Mouse (Mus musculus): ENCODE data around the gene Olfr1276. TPM values are rescaled to one million over a fixed set of nuclear protein-coding genes. Genes with fewer than 3 reads are reported as not detected.

The Olfr1276 gene
- not detected in 2 replicates for polyA plus RNA-seq (2015; fragmentation: Nextera tagmentation; extraction: Ambion mirVana)

- DNase-seq (ENCODE audit: low spot score), result no peak
These were observed at the start of gene Olfr1276 for GRCm38 (mm10) chr2:111254216-111254615. Gene Olfr1276, plus strand, starts transcription at chr2:111254516.

DNA sequence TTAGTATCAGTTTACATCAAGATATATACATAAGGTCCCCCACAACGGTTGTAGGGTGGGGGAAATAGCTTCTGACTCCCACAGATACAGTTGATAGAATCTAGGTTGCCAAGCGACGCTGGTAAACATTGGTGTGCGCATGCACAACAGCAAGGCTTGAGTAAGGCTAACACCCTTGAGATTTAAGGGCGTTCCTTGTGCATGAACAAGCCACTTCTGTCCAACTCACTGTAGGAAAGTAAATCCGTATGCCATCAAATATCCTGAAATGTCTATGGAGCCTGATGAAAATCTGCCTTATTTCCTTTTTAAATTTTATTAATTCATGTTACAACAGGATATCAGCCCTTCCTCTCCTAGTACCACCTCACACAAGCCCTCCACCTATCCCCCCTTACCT is 24.8 kb upstream of the Olfr1276 start, which contains the start of gene 4930430A15Rik:
Gene 4930430A15Rik (minus strand): TSS at position 101 of the 400 bp plus-strand sequence.
- no peak for DNase-seq (ENCODE audit: low spot score)

DNA sequence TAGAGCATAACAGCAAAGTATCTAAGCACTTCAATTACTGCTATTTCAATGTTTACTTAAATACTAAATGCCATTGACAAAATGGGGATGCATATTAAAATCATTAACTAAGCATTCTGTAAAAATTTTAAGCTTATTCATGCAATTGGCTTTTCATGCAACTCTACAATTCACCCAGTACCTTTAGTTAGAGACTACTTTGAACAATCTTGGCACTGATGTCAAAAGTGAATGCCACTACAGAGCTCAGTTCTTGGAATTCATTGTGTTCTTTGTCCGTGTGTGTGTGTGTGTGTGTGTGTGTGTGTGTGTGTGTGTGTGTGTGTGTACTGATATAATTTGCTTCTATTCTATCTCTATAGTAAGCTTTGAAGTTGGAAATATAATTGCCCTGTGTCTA is 19.1 kb upstream of the Olfr1276 start, which contains the start of gene Olfr1275:
Gene Olfr1275 (minus strand): TSS at position 101 of the 400 bp plus-strand sequence.
- no peak for DNase-seq (ENCODE audit: low spot score)

- DNase-seq (ENCODE audit: low spot score), result no peak
These were observed 19.7 kb downstream of the Olfr1276 start, which contains the start of gene Olfr1277 for GRCm38 (mm10) chr2:111274006-111274405. Gene Olfr1277, minus strand, starts transcription at chr2:111274106.

DNA sequence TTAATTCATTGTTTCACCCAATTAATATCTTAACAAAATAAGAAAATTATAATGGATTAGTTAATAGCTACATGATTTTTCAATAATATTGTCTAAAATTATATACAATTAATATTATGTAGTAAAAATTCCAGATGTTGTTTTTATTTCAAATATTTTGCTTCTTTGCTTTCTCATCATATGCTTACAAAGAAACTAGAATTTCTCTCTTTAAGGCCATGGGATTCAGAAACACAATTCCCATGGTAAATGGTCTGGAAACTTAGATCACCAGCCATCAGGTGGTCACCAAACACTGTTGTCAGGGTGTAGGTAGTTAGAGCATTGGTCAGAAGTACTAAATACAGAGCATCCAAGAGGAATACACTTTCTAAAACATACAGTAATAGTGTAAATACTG is 35.5 kb downstream of the Olfr1276 start, which contains the start of gene Olfr1278:
Gene Olfr1278 (plus strand): TSS at position 301 of the 400 bp plus-strand sequence.
- DNase-seq (ENCODE audit: low spot score), result no peak

- no peak for DNase-seq (ENCODE audit: low spot score)
These were observed 44.2 kb downstream of the Olfr1276 start for GRCm38 (mm10) chr2:111298541-111298940.

- DNase-seq (ENCODE audit: low spot score), result no peak
These were observed 46.1 kb downstream of the Olfr1276 start, which contains the start of gene Olfr1279 for GRCm38 (mm10) chr2:111300374-111300773. Gene Olfr1279, plus strand, starts transcription at chr2:111300635.

Other genes starting within 250 kb of the Olfr1276 start
- not detected in 2 replicates for gene Gm13941, start 148.5 kb upstream of the Olfr1276 start, polyA plus RNA-seq (2015; fragmentation: Nextera tagmentation; extraction: Ambion mirVana)
- not detected in 2 replicates for gene Gm15130, start 101.6 kb upstream of the Olfr1276 start, polyA plus RNA-seq (2015; fragmentation: Nextera tagmentation; extraction: Ambion mirVana)
- gene 4930430A15Rik, start 24.9 kb upstream of the Olfr1276 start, polyA plus RNA-seq (2015; fragmentation: Nextera tagmentation; extraction: Ambion mirVana), result not detected in 2 replicates
- not detected in 2 replicates for gene Olfr1275, start 19.2 kb upstream of the Olfr1276 start, polyA plus RNA-seq (2015; fragmentation: Nextera tagmentation; extraction: Ambion mirVana)
- not detected in 2 replicates for gene Olfr1277, start 19.6 kb downstream of the Olfr1276 start, polyA plus RNA-seq (2015; fragmentation: Nextera tagmentation; extraction: Ambion mirVana)
- gene Olfr1278, start 35.6 kb downstream of the Olfr1276 start, polyA plus RNA-seq (2015; fragmentation: Nextera tagmentation; extraction: Ambion mirVana), result not detected in 2 replicates
- not detected in 2 replicates for gene Olfr1279, start 46.1 kb downstream of the Olfr1276 start, polyA plus RNA-seq (2015; fragmentation: Nextera tagmentation; extraction: Ambion mirVana)
- gene Olfr1280, start 59.5 kb downstream of the Olfr1276 start, polyA plus RNA-seq (2015; fragmentation: Nextera tagmentation; extraction: Ambion mirVana), result not detected in 2 replicates
- gene Olfr1281, start 72.0 kb downstream of the Olfr1276 start, polyA plus RNA-seq (2015; fragmentation: Nextera tagmentation; extraction: Ambion mirVana), result not detected in 2 replicates
- not detected in 2 replicates for gene Olfr1282, start 81.6 kb downstream of the Olfr1276 start, polyA plus RNA-seq (2015; fragmentation: Nextera tagmentation; extraction: Ambion mirVana)
- not detected in 2 replicates for gene Olfr1283, start 112.3 kb downstream of the Olfr1276 start, polyA plus RNA-seq (2015; fragmentation: Nextera tagmentation; extraction: Ambion mirVana)
- gene Olfr1284, start 121.0 kb downstream of the Olfr1276 start, polyA plus RNA-seq (2015; fragmentation: Nextera tagmentation; extraction: Ambion mirVana), result not detected in 2 replicates
- not detected in 2 replicates for gene Olfr1286, start 168.6 kb downstream of the Olfr1276 start, polyA plus RNA-seq (2015; fragmentation: Nextera tagmentation; extraction: Ambion mirVana)
- gene Olfr1287, start 194.6 kb downstream of the Olfr1276 start, polyA plus RNA-seq (2015; fragmentation: Nextera tagmentation; extraction: Ambion mirVana), result not detected in 2 replicates
- not detected in 2 replicates for gene Olfr1288, start 219.6 kb downstream of the Olfr1276 start, polyA plus RNA-seq (2015; fragmentation: Nextera tagmentation; extraction: Ambion mirVana)
- gene Olfr1289, start 226.3 kb downstream of the Olfr1276 start, polyA plus RNA-seq (2015; fragmentation: Nextera tagmentation; extraction: Ambion mirVana), result not detected in 2 replicates
- not detected in 2 replicates for gene Olfr1290, start 239.3 kb downstream of the Olfr1276 start, polyA plus RNA-seq (2015; fragmentation: Nextera tagmentation; extraction: Ambion mirVana)
- not detected in 2 replicates for gene Olfr1291-ps1, start 242.7 kb downstream of the Olfr1276 start, polyA plus RNA-seq (2015; fragmentation: Nextera tagmentation; extraction: Ambion mirVana)